Mouse (Mus musculus) liver, adult (tissue): ENCODE measurements around the gene Retreg1.

ENCODE experiments used
- GATA4 ChIP-seq: IDR thresholded peaks from 2 replicates; pipeline ENCODE4 v1.6.1; 2014; ENCODE audit warnings: mild to moderate bottlenecking, low read length; ENCODE audit not compliant: insufficient replicate concordance

The Retreg1 gene

DNA sequence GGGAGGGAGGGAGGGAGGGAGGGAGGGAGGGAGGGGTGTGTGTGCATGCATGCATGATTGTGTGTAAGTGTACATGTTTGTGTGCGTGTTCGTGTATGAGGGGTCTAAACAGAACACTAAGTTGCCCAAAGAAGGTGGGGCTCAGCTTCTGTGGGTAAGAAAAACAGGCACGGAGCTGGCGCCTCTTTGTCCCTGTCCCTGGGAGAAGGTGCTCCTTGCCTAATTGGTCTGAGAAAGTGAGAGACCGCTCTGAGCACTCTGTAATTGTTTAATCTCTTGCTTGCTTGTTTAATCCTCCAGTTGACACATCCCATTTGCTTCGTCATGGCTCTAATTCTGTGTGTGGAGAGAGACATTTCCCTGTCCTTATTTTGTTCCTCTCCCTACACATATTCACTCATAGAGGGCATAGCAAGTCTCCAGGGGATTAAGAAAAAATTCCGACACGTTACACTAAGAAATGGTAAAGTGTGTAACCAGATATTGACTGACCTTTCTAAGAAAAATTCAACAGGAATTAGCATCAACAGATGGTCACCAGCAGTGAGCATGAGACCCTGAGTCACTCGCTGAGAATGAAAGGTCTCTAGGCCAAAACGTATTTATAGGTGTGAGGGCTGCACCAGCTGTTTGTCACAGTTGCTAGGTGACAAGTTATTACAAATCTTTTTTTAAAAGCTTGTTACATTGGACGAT lies 113.6 kb downstream of the Retreg1 start:
- TF ChIP-seq GATA4, result no peak

DNA sequence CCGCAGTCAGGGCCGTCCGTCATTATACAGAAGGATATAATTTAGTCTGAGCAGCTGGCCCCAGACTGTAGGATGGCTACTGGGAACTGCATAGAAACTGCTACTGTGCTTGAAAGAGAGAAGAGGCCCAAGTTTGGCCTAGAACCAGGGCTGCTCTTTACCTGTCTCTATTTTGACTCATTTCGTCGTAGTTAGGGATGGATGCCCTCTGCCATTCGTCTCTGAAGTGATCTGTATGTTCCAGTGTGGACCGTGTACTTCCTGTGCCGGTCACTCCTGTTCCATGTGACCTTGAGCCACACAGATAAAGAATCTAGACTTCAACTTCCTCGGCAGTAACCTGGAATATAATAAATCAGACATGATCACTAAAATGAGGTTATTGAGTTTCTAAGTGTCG lies 114.7 kb downstream of the Retreg1 start:
- TF ChIP-seq GATA4, result no peak

DNA sequence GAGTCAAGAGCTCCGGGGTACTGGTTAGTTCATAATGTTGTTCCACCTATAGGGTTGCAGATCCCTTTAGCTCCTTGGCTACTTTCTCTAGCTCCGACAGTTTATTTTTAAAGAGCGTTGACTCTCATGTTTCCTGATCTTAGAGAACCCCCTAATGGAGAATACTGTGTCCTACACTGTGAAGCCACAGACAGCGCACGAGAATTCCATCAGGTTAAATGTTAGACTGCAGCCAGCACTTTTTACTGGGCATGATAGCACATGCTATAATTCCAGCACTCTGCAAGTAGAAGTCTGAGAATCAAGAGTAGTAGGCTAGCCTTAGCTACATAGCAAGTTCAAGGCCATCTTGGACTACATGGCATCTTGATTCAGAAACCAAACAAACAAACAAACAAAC lies 116.4 kb downstream of the Retreg1 start:
- TF ChIP-seq GATA4, result no peak

DNA sequence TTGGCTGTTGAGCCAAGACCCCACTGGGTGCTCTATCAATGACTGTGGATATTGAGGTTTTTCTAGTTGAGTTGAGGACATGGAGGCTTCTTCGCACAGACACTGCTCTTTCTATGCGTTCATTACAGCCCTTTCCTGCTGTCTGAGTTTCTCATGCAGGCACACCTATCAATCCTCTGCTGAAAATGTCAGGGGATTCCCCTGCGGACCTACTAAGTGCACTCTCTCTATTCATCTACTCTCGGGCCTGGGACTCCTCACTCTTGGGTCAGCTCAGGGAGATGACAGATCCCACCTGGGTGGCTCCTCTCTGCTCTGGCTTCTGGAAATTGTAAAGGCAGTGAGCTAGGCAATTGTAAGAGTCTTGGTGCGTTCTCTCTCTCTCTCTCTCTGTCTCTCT lies 117.3 kb downstream of the Retreg1 start:
- no peak for TF ChIP-seq GATA4

DNA sequence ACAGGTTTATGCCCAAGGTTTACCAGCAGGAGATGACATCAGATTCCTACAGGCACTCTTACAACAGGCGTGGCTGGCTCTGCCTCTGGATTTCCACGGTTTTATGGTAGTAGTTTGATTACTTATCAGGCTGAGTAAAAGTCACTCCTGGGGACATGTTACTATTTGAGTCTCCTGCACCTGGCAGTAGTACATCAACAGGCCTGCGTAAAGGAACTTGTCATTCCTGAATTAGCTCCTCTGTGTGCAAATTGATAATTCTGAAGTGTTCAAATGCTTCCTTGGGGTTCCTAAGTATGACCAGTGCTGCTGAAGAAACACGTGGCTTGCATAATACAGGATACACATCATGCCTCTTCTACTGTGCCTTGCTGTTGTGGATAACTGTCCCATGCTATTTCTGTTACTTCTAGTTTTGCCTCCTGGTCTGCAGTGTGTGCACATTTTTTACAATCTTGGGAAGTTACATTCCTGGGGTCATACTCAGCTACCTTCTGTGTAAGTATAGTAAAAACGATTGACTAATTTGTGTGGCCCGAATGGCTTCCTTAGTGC lies 123.3 kb downstream of the Retreg1 start:
- no peak for TF ChIP-seq GATA4

DNA sequence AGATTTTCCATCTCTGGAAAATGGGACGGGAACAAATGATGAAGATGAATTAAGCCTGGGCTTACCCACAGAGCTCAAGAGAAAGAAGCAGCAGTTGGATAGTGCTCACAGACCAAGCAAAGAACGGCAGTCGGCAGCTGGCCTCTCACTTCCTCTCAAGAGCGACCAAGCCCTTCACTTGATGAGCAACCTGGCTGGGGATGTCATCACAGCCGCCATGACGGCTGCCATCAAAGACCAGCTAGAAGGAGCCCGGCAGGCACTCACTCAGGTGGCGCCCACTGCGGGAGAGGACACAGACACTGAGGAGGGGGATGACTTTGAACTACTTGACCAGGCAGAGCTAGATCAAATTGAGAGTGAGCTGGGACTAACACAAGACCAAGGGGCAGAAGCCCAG lies 128.6 kb downstream of the Retreg1 start:
- TF ChIP-seq GATA4, result no peak

DNA sequence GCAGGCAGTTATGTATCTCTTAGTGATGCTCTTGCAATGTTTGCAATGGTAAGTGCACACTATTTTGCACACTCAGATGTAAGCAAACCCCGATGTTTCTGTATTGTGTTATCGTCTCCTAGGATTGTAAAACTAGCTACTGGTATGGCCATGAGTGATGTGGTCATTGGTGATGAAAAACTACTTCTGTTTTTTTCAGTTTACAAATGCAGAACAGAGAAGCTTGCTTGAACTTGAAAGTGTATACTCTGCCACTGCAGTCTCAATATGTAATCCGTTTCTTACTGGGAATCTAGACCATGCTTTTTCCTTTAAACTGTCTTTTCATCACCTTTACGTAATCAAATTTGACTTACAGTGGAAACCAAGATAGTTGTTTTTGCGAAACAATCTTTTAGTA lies 129.8 kb downstream of the Retreg1 start:
- TF ChIP-seq GATA4, result no peak

DNA sequence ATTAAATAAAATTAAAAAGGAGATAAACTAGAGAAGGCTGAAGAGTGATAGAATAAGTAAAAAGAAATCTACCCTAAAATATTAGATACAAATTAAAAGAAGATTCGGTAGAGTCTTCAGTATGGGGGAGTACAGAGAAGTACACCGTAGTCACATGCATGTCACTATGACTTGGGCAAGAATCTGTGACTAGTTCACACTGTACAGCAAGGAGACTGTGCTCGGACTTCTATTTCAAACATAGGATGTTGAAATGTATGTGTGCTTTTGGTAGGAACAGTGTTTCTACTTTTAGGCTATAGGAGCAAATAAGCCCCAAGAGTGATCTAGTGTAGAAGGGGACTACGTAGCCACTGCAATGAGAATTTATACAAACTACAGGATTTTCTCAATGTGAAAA lies 131.4 kb downstream of the Retreg1 start:
- no peak for TF ChIP-seq GATA4

DNA sequence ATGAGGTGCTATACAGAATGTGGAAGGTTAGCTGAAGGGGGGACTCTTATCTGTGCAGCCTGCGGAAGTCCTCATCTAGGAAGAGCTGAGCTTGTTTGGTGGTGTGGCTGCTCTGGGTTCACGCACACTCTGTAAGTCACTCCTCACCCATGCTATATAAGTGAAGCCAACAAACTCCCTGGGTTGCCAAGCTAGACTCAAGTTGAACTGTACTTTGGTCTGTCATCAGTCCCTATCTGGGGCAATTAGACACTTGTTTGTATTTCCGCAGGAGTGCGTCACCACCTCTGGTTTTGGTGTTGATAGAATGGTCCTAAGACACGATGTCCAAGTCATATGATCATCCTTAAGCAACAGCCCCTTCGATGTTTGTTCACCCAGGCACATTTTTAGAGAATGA lies 132.8 kb downstream of the Retreg1 start:
- no peak for TF ChIP-seq GATA4

DNA sequence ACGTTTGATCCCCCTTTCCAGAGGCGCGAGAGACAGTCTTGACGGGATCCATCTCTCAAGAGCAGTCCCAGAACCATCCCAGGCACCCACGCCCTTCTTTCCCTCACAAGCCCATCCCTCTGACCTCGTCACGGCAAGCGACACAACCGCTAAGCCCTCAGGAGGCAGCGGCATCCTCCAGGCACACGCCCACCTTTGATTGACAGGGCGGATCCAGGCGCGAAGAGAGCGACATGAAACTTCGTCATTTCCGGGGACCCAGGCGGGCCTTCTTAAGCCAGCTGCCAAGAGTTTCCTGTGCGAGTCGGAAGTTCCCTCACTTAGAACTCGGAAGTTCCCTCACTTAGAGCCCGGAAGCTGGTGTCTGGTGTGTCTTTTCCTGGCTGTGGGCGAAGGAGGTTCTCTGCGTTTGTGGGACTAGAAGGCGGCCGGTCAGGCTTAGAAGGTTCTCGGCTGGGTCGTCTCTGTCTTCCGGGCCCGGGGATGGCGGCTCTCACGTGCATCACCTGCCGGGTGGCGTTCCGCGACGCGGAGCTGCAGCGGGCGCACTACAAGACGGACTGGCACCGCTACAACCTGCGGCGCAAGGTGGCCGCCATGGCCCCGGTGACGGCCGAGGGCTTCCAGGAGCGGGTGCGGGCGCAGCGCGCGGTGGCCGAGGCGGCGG lies 141.2 kb downstream of the Retreg1 start, which contains the start of gene Zfp622:
Zfp622 (plus strand) TSS at position 300 of the 667 bp plus-strand sequence.
- no peak for TF ChIP-seq GATA4

DNA sequence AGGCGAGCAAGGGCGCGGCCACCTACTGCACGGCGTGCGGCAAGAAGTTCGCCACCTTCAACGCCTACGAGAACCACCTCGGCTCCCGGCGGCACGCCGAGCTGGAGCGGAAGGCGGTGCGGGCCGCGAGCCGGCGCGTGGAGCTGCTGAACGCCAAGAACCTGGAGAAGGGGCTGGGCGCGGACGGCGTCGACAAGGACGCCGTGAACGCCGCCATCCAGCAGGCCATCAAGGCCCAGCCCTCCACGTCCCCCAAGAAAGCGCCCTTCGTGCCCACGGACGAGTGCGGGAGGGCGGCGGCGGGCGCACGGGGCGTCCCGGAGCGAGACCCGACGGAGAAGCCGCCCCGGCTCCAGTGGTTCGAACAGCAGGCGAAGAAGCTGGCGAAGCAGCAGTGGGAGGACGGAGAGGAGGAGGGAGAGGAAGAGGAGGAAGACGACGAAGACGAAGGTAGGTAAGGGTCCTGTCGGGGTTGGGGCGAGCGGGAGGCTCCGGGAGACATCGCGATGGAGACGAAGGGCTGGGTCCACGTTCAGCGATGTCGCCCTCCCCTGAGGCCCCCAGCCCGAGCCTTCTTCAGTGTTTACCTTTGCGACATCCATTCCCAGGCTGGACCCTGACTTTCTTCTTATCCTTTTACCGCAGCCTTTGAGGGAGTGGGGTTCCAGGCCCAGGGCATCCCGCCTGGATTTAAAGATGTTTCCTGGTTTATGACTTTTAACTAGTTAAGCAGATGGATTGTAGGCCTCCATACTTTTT lies 141.9 kb downstream of the Retreg1 start:
- TF ChIP-seq GATA4, result no peak

DNA sequence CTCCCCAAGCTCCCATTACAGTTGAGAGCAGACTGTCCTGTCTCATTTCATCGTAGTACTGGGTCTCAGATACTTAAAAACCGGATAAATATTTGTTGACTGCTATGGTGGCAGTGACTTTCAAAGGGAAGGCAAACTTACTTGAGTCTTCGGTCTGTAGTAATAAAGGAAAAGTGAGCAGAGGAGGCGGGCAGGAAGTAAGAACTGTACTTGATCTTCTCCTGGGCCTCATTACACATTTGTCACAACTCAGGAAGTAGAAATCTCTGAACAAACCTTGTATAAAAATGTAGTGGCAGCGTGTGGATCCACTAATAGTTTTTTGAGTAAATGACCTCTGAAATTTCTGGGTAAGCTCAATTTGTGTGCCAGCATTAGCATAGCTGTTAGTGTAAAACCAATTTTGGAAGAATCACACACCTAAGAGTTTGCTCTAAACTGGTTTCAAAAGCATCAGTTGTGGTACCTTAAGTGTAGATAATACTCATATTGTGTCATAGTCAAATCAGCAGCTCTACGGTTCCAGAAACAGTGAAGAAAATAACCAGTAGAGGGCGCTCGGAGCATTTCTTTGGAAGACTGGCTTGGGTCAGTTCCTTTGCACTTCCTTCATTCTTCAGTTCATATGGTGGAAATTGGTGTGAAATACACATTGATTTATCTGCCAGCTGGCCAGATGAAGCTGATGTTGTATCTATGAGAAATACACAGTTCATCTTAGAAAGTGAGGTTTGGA lies 150.2 kb downstream of the Retreg1 start:
- no peak for TF ChIP-seq GATA4

DNA sequence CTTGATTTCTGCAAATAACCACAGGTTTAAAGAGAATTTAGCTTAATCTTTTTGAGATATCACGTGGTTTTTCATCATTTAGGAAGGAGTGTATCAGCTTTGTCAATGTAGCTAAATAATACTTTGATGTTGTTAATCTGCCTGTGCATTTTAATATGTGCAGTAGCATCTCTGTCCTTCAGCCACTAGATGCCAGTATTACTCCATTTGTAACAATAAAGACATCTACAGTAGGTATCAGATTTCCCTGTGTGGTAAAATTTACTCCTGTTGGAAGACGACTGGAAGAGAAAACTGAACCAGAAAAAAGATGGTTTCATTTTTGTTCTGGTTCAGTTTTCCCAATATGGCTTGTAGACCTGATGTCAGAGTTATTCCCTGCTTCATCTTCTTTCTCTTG lies 152.5 kb downstream of the Retreg1 start:
- no peak for TF ChIP-seq GATA4

DNA sequence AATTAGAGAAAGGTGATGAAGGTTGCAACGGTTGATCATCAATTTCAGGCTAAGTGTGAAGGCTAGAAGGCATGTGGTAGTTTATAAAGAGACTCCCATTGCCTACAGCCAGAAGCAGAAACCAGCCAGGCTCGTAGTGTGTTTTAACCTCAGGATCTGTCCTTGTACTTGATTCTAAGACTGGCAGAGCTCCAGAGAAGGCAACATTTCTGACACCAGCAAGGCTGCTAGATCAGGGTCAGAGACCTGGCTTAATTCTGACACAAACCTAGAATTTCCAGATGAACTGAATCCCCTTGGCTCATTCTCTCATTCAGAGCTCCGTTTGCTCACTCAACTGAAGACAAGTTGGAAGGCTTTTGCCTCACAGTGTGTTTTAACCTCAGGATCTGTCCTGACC lies 165.6 kb downstream of the Retreg1 start:
- TF ChIP-seq GATA4, result no peak

DNA sequence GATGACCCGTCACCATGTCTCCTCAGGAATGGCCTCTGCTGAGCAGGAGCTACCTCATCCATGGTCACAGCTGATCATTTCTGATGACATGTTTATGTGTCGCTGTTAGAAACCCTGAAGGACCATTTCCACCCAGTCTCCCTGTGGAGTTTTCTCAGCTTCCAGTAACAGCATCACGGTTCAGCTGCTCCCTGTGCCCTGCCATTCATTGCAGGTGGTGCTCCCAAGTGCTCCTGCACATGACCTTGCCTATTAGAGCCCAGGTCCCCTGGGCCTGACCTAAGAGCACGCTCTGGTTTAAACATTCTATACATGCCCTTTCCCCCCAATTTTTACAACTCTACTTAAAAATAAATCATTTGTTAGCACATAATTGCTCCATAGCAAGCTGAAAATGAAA lies 169.9 kb downstream of the Retreg1 start:
- no peak for TF ChIP-seq GATA4
